Comparison of ENCODE assay signal across 11 mouse cellular contexts in the genomic region with DNA sequence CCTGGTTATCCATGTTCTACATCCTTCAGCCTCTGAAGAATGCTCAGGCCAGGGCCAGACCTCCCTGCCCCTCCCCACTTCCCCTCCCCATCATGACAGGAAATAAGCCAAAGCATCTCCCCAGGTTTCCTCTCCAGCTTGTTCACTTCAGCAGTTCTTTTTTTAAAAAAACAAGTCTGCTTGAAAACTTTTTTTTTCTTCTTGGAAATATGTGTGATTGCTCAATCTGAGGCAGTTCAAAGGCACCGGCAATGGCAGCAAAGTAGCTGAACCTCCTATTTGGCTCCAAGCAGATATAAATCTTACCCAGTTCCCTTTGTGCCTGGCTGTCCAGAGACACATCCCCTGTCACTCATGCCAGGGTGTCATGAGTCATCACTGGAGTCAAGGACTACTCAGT. TPM values are rescaled to one million over a fixed set of nuclear protein-coding genes. Genes with fewer than 3 reads are reported as not detected.
DNase-seq lines count a peak whose midpoint lies in the region; ATAC-seq and TF ChIP-seq lines count a peak whose summit lies in the region.
"Had no signal": no experiment of that assay in that cellular context is flagged by ENCODE, and none has a peak within 500 bp of the region (broad histone marks: within the 10 kb centered on the region; RNA-seq: fewer than 3 reads in every experiment).

No protein-coding gene starts in this region.

- 34% methylated on average over 1 of the region's 1 CpGs for WGBS in kidney, adult 2 months
- 77% methylated on average over 1 of the region's 1 CpGs for WGBS in hindbrain, postnatal 0 days
- WGBS in limb, embryonic 10.5 days: 82% methylated on average over 1 of the region's 1 CpGs

- no peaks in the 10 kb centered on the region for H3K9me3 ChIP-seq in hindbrain, postnatal 0 days (ENCODE audit: low read length)
- no peaks in the 10 kb centered on the region for H3K9me3 ChIP-seq in limb, embryonic 10.5 days (replicated peaks)

- no peak overlapping the region for H3K4me2 ChIP-seq in myocyte (ENCODE audit: low read depth)
- H3K4me2 ChIP-seq in hindbrain, postnatal 0 days (ENCODE audit: low read depth, low read length): no peak overlapping the region

- no peak for TF ChIP-seq CTCF in kidney, adult 2 months (conservative IDR thresholded peaks at IDR 0.05; ENCODE audit: insufficient read depth, insufficient read length, low read depth, low read length)
- no peak for TF ChIP-seq CTCF in hindbrain, postnatal 0 days (IDR thresholded peaks at IDR 0.05; ENCODE audit: low read depth)

- H3K4me3 ChIP-seq in kidney, adult 2 months (ENCODE audit: insufficient read depth, low read depth, low read length): no peak overlapping the region
- H3K4me3 ChIP-seq in myocyte: no peak overlapping the region
- H3K4me3 ChIP-seq in hindbrain, postnatal 0 days (ENCODE audit: low read length): no peak overlapping the region
- H3K4me3 ChIP-seq in limb, embryonic 10.5 days: no peak overlapping the region
- H3K4me3 ChIP-seq: heart, adult 2 months had no signal

- no peak overlapping the region for H3ac ChIP-seq in myocyte (ENCODE audit: control insufficient read depth, insufficient read length)

- H3K79me2 ChIP-seq in myocyte (ENCODE audit: control insufficient read depth, insufficient read depth): no peaks in the 10 kb centered on the region

- no peak overlapping the region for H3K27ac ChIP-seq in kidney, adult 2 months (ENCODE audit: insufficient read depth, low read depth, low read length)
- no peak overlapping the region for H3K27ac ChIP-seq in hindbrain, postnatal 0 days
- H3K27ac ChIP-seq in limb, embryonic 10.5 days: no peak overlapping the region
- H3K27ac ChIP-seq: heart, adult 2 months had no signal

- ATAC-seq in hindbrain, postnatal 0 days: no peak
- ATAC-seq in frontal cortex, adult (ENCODE audit: low TSS enrichment): no peak
- ATAC-seq: Patski had no signal

- H3K27me3 ChIP-seq in kidney, adult 2 months (replicated peaks; ENCODE audit: control insufficient read depth, insufficient read depth, low read length): no peaks in the 10 kb centered on the region
- H3K27me3 ChIP-seq in myocyte (ENCODE audit: control insufficient read depth, insufficient read depth, insufficient read length): no peaks in the 10 kb centered on the region
- H3K27me3 ChIP-seq in hindbrain, postnatal 0 days (ENCODE audit: insufficient read depth, low read length): no peaks in the 10 kb centered on the region
- no peaks in the 10 kb centered on the region for H3K27me3 ChIP-seq in limb, embryonic 10.5 days (ENCODE audit: low read depth, poor library complexity, severe bottlenecking)
- H3K27me3 ChIP-seq: Patski had no signal

- no peak overlapping the region for H3K9ac ChIP-seq in hindbrain, postnatal 0 days (replicated peaks; ENCODE audit: low read length)

- TF ChIP-seq POLR2A in kidney, adult 2 months (IDR thresholded peaks at IDR 0.05; ENCODE audit: low read depth, low read length): no peak
- TF ChIP-seq POLR2A in myocyte (IDR thresholded peaks at IDR 0.05; ENCODE audit: insufficient read length, low read depth): no peak

- no peaks in the 10 kb centered on the region for H3K36me3 ChIP-seq in kidney, adult 2 months (ENCODE audit: control insufficient read depth, insufficient read depth, low read length)
- no peaks in the 10 kb centered on the region for H3K36me3 ChIP-seq in myocyte (ENCODE audit: control insufficient read depth, insufficient read depth)
- no peaks in the 10 kb centered on the region for H3K36me3 ChIP-seq in hindbrain, postnatal 0 days (ENCODE audit: insufficient read depth, low read length)
- no peaks in the 10 kb centered on the region for H3K36me3 ChIP-seq in limb, embryonic 10.5 days

- H3K4me1 ChIP-seq in kidney, adult 2 months (ENCODE audit: control insufficient read depth, insufficient read depth, low read length): peaks cover 4% of the 10 kb centered on the region
- no peaks in the 10 kb centered on the region for H3K4me1 ChIP-seq in hindbrain, postnatal 0 days (ENCODE audit: insufficient read depth, low read length)
- peaks cover 15% of the 10 kb centered on the region for H3K4me1 ChIP-seq in limb, embryonic 10.5 days

- DNase-seq in kidney, adult 11 months: peak; percentile 29
- DNase-seq in kidney, adult 18-20 months: no peak
- DNase-seq in T-cell, adult 2 months (ENCODE audit: low spot score): peak; percentile 30
- DNase-seq in kidney, adult 2 months: peak; percentile 61
- DNase-seq in hindbrain, postnatal 0 days (ENCODE audit: low spot score): no peak
- no peak for DNase-seq in limb, embryonic 10.5 days (ENCODE audit: low spot score)
- DNase-seq: cerebellum, postnatal 14 days had no signal

TF ChIP-seq in myocyte, 11 proteins besides CTCF, POLR2A, EP300 and RAD21:
- TF ChIP-seq CEBPB (IDR thresholded peaks at IDR 0.05; ENCODE audit: insufficient read depth, poor library complexity, severe bottlenecking): peak; percentile 64; the same call in 1 of the 2 replicates
- no peak for TF ChIP-seq MYOG (IDR thresholded peaks at IDR 0.05; ENCODE audit: control insufficient read depth in 1 of 3, insufficient read depth in 1 of 3, insufficient read length in 2 of 3, low read depth in 2 of 3)
- no peak for TF ChIP-seq TCF3 (IDR thresholded peaks at IDR 0.05; ENCODE audit: insufficient read length, low read depth)
- no peak for TF ChIP-seq MAX (IDR thresholded peaks at IDR 0.05; ENCODE audit: low read depth)
- TF ChIP-seq REST (IDR thresholded peaks at IDR 0.05; ENCODE audit: insufficient read depth, insufficient read length): no peak
- TF ChIP-seq MYOD1 (IDR thresholded peaks at IDR 0.05; ENCODE audit: control insufficient read depth in 1 of 3, insufficient read length in 2 of 3, low read depth in 2 of 3): no peak
- no peak for TF ChIP-seq USF1 (IDR thresholded peaks at IDR 0.05; ENCODE audit: low read depth)
- TF ChIP-seq SRF (IDR thresholded peaks at IDR 0.05; ENCODE audit: control insufficient read depth, insufficient read length, low read depth): no peak
- TF ChIP-seq E2F4 (IDR thresholded peaks at IDR 0.05; ENCODE audit: insufficient read depth): no peak

RNA-seq across cellular contexts. Expression of a gene that starts 29.1 kb away (rescaled TPM):
- 9.7 and 12.6 TPM in 2 replicates for polyA plus RNA-seq in kidney, adult 2 months (2012; rRNA removed)
- polyA plus RNA-seq in myocyte (2012; fragmentation: generic; extraction: Trizol): 1.2 TPM
- 1.8 and 3.3 TPM in 2 replicates for total RNA-seq in hindbrain, postnatal 0 days (2014; rRNA removed)
- 0.78 and 0.95 TPM in 2 replicates for polyA plus RNA-seq in hindbrain, postnatal 0 days (2015; fragmentation: Nextera tagmentation; extraction: Ambion mirVana)
- 0.49 and 1.3 TPM in 2 replicates for polyA plus RNA-seq in limb, embryonic 10.5 days (2016; fragmentation: Nextera tagmentation; extraction: Ambion mirVana)

Comparison
In these comparisons a context has a peak if more than half of its experiments do, and no peak if none do; other contexts are left out.
1. DNase-seq: peak in kidney, adult 11 months (single experiment), T-cell, adult 2 months (single experiment) and kidney, adult 2 months (single experiment); none in kidney, adult 18-20 months (single experiment), hindbrain, postnatal 0 days (single experiment) and limb, embryonic 10.5 days (single experiment).